Mouse (Mus musculus): ENCODE results near the gene Gsx2. TPM values are rescaled to one million over a fixed set of nuclear protein-coding genes. Genes with fewer than 3 reads are reported as not detected.
A peak's percentile ranks its signal among the peaks of the same experiment; 100 is the strongest.

Gsx2 gene
- under 1 TPM in 1 of 2 experiments, not detected in 1; 0.33 TPM for total RNA-seq (2021)
- long read RNA-seq, experiment 1: 0 reads
- long read RNA-seq, experiment 2, partial matches to known transcripts: 0 of 1 reads
- long read RNA-seq, experiment 2, other reads (novel, unspliced or antisense): 0 of 1 reads

GRCm38 (mm10) chr5:75075383-75075941 is at the start of gene Gsx2:
Gsx2 (plus strand) TSS chr5:75075601.
- no peak for DNase-seq (ENCODE audit: low spot score in 2 of 2)

- DNase-seq (ENCODE audit: low spot score in 2 of 2): no peak
Measured at GRCm38 (mm10) chr5:75035475-75035874, 39.9 kb upstream of the Gsx2 start.

- DNase-seq (ENCODE audit: low spot score in 2 of 2): no peak
Measured at GRCm38 (mm10) chr5:75039307-75039706, 36.1 kb upstream of the Gsx2 start.

DNA sequence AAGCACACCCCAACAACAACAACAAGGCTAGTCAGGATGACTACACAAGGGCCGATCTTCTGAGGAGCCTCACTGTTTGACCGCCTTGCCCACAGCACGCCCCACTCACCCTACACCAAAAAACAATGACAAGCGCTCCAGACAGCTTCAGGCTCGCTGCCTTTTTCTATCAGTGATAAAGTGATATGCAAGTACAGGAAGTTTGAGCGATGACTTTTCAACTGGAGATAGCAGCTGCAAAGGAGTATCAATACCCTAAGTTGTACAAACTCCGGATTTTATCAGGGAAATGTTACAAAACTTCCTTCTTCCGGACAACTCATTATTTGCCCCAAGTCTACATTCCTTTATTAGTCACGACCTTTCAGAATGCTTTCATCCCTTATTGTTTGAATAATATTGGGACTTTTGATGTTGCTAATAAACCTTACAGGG is 32.4 kb upstream of the Gsx2 start:
- no peak for DNase-seq (ENCODE audit: low spot score in 2 of 2)

- no peak for DNase-seq (ENCODE audit: low spot score in 2 of 2)
Measured at GRCm38 (mm10) chr5:75043621-75044301, 31.6 kb upstream of the Gsx2 start.

DNA sequence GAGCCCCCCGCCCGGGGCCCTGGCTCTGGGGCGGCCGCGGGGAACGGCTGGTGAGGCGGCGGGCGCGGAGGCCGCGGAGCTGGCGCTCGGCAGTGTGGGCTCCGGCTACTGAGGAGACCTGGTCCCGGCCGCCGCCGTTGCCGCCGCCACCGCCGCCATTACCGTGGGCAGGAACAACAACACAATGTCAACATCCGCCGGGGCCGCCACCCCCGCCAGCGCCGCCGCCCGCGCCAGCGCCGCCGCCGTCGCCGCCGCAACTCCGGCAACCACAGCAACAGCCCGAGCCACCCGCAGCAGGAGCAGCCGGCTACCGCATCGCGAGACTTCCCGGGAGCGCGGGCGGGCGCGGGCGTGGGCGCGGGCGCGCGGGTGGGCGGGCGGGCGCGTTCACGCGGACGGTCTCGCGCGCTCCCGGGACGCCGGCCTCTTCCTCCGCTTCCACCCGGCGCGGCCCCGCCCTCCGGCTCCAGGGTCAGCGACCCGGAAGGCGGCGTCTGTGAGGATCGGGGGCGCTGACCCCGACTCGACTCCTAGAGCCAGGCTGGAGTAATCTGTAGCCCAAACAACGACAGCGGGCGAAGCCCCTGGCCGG is 31.0 kb upstream of the Gsx2 start, which contains the start of gene Chic2:
Gene Chic2 (minus strand): TSS at position 465 of the 595 bp plus-strand sequence.
- peak; percentile 58 to 80 for DNase-seq (ENCODE audit: low spot score in 2 of 2)

DNA sequence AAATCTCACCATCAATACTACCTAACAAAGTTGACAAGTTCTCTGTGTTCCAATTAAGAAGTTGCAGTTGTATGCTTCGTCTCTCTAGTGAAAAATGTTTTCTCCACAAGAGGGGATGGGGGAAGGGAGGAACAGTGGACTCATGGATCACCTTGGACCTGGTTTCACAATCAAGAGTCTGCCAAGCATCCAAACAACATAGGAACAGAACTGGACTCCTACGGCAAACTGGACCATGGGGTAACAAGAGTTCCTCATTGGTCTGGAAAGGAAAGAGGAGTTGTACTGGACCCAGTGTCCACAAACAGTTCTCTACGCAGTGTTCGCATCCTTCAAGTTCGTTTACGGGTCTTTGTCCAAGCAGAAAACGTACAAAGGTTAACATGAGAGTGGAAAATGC is 30.0 kb upstream of the Gsx2 start:
- DNase-seq (ENCODE audit: low spot score in 2 of 2): no peak

DNA sequence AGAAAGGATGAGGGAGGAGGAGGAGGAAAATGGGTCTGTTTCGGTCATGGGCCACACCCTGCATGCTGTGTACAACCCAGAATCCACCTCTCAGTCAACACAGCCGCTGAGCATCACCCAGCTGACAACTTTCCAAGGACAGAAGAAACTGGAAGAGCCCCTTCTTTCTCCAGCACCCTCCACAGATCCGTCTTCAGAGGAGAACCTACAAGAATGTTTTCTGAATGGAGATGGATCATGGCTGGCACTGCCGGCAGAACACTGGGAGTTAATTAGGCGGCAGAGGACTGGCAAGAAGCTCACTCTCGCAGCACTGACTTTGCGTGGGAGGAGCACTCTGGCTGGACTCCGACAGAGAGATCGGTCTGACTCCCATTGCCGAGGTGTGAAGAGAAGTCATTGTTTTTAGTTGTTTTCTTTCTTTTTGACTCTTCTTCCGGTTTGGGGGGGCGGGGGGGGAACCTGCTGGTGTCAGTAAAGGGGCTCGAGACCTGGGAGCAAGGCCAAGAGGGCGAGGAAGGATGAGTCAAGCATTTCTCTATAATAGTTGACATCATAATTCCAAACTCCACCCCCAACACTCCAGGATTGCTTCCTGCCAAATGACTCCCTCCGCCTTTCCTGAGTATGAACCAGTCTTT is 28.6 kb upstream of the Gsx2 start:
- peak; percentile 57 for DNase-seq (ENCODE audit: low spot score in 2 of 2)

GRCm38 (mm10) chr5:75051109-75051508 is 24.3 kb upstream of the Gsx2 start:
- DNase-seq (ENCODE audit: low spot score in 2 of 2): no peak

DNA sequence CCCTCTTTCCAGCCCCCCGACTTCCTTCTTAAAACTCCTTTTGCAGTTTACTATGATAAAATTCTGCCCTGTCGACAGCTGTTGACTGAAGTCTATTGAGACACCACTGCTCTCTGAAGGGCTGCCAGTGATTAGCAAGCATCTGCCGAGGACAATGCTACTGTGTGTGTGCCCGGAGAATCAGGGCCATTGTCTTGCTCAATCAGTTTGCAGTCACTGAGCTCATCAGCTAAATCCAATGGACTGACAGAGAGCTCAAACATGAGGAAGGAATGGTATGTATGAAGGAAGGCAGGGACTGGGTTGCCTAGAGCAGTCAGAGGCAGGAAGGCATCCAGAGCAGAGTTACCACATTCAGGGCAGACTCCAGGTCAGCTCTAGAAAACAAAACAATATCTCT is 12.2 kb upstream of the Gsx2 start:
- DNase-seq (ENCODE audit: low spot score in 2 of 2): no peak

- no peak for DNase-seq (ENCODE audit: low spot score in 2 of 2)
Measured at GRCm38 (mm10) chr5:75066715-75067114, 8.7 kb upstream of the Gsx2 start.

DNA sequence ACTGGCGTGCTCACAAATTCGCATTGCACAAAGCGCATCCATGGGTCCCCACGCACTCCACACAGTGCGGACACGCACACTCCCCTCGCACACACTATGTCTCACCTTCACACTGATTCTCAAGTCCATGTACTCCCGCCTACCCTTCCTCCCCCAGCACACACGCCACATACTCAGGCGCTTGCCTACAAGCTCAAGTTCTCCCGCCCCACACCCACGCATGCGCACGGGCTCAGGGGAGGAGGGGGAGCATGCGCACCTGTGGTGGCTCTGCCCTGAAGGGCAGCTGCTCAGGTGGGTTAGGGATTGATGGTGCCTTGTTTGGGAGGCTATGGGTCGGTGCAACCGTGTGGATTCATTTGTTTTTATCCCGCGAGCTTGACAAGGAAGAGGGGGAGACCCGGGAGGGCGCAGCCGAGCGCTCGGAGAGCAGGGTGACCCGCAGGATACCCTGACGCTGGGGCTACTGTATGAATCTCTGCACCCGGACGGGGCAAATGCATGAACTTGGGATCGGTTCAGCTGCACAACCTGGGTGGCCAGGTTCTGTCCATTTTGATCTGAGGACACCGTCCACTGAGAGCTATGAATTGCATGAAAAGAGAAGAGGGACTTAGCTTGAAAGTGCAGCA is 8.2 kb upstream of the Gsx2 start:
- DNase-seq (ENCODE audit: low spot score in 2 of 2): no peak

GRCm38 (mm10) chr5:75070132-75070531 is 5.3 kb upstream of the Gsx2 start:
- no peak for DNase-seq (ENCODE audit: low spot score in 2 of 2)

DNA sequence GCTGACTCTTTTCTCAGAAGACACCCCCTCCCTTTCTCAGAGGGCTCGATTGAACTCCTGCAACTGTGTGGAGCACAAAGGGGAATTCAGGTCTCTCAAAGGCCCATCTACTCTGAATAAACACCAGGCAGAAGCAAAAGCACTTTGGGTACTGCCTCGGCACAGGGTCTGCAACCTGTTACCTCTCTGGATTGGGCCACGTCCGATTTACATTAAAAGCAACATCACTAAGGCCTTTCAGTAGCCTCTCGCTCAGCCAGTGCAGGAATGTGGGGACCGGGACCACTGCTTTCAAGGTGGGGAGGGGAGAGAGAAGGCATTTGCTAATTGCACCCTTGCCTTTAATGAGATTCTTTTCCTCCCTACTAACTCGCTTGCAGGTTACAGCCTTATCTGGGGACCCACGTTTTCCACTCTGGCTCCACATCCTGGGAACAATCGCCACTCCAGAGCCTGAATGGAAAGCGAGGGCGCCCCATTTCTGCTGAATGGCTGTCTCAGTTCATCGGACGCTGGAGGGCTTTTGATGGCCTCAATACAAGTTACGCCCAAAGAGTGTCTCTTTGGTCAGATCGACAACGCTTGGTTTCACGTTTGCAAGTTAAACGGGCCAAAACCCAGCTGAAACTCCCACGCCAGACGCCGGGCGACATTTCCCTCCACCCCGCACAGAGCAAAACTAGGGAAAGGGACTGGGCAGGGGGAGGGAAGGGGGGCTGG is 4.6 kb upstream of the Gsx2 start:
- DNase-seq (ENCODE audit: low spot score in 2 of 2): no peak

GRCm38 (mm10) chr5:75071951-75072350 is 3.5 kb upstream of the Gsx2 start:
- no peak for DNase-seq (ENCODE audit: low spot score in 2 of 2)

DNA sequence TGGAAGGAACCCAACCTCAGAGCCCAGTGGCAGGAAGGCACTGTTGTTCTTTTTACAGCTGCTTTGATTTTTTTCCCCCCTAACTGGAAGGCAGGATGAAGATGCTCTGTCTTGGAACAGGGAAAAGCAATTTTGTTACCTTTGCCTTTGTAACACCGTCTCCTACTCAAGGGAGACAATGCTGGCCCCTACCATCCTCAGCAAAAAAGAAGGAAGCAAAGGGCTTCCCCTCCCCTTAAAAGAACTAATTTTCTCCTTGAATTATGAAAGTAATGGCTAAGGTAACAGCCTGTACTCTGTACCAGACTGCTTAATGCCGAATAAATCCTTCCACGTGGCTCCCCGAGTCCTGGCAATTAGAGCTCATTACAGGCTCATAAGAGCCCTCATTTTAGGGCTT is 2.9 kb upstream of the Gsx2 start:
- DNase-seq (ENCODE audit: low spot score in 2 of 2): no peak

GRCm38 (mm10) chr5:75073167-75073566 is 2.2 kb upstream of the Gsx2 start:
- no peak for DNase-seq (ENCODE audit: low spot score in 2 of 2)

DNA sequence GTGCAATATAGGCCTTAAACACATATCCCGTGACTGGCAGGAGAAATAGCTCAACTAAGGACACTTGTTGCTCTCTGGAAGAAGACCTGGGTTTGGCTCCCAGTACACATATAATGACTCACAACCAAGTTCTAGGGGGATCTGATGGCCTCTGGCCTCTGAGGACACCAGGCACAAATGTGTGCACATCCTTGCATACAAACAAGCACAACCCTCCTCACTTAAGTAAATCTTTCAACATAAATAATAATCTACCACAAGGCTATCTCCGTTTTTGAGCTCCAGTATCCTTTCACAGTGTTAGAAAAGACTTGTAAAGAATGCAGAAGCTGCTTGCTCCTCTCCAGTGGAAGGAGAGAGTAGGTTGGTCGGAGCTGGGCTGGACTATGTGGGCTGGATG is 1.7 kb upstream of the Gsx2 start:
- no peak for DNase-seq (ENCODE audit: low spot score in 2 of 2)

DNA sequence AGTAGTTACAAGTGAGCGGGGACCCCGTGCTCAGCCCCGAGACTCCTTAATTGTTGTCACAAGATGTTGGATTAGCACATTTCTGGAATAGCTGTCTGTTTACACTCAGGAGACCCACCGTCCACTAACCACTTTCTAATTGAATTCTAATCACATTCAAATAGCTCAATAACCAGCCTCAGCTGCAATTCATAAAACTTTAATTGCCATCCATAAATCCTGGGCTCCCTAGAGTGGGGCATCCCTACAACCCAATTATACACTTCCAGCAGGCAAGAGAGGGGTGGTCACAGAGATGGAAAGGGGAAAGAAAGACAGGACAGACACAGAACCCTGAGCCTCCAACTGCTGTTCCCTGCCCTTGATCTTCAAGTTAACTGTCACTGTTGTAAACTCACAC is 1.3 kb upstream of the Gsx2 start:
- no peak for DNase-seq (ENCODE audit: low spot score in 2 of 2)

DNA sequence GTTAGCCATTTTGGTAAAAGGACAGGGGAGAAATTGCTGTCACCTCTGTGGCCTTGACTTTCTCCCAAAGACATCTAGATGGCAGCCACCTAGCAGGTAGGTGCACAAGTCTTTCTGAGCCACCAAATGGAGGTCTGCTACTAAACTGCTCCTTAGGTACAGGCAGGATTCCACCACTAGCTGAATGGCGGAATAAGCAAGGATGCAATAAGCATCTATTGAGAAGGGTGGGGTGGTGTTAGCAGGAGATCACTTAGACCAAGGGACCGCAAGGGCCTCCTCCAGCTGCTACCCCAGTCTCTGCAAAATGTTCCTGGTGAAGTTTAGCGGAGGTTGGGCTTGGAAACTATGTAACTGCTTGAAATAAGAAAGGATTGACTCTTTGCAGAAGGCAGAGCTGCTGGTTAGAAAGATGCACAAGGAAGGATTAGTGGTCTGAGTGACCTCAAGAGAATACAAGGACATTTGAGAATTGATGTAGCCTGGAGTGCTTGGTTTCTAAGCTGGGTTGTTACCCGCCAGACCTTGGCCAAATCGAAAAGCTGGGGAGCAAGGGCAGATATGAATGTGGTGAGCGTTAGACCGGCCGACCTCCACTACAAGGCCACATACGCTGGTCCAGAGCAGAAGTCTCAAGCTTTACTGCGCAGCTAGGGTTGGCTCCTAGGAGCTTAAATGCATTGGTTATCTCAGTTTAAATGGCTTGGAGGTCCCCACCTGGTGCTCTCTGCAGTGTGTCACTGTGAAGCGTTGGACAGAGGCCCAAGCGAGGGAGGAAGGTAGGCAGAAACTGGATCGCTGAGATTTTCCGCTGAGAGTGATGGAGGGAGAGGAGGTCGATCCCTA is 641 bp upstream of the Gsx2 start:
- no peak for DNase-seq (ENCODE audit: low spot score in 2 of 2)

All from left cerebral cortex, adult 18-20 months (tissue).